Mouse (Mus musculus) stomach, embryonic 14.5 days (tissue): ENCODE data around the gene Fmnl1. TPM values are rescaled to one million over a fixed set of nuclear protein-coding genes. Genes with fewer than 3 reads are reported as not detected.

Source experiments
- ATAC-seq: fragments of 200-750 bp; cut with Nextera tagmentation; 2 replicates; pipeline ENCODE4 v1.8.0; 2017; ENCODE audit warnings: low read depth, moderate TSS enrichment; ENCODE audit not compliant: insufficient number of reproducible peaks, insufficient read depth, low FRiP score
- H3K27ac ChIP-seq: fragments of 300-500 bp; sonication (generic); 2 replicates; pipeline ENCODE4 v1.5.1; 2014; ENCODE audit warnings: mild to moderate bottlenecking, low read length, moderate library complexity, mixed read lengths
- H3K27me3 ChIP-seq: fragments of 300-500 bp; sonication (generic); 2 replicates; pipeline ENCODE4 v1.6.1; 2014; ENCODE audit warnings: low read length, control low read depth, mixed read lengths; ENCODE audit not compliant: control insufficient read depth, insufficient read depth
- H3K36me3 ChIP-seq: fragments of 300-500 bp; sonication (generic); 2 replicates; pipeline ENCODE4 v1.6.1; 2014; ENCODE audit warnings: mild to moderate bottlenecking, control low read depth, low read length, moderate library complexity, mixed read lengths; ENCODE audit not compliant: control insufficient read depth, insufficient read depth
- H3K4me1 ChIP-seq: fragments of 300-500 bp; sonication (generic); 2 replicates; pipeline ENCODE4 v1.6.1; 2014; ENCODE audit warnings: low read length, control low read depth, mixed read lengths; ENCODE audit not compliant: control insufficient read depth, insufficient read depth
- H3K4me2 ChIP-seq: fragments of 300-500 bp; sonication (generic); replicated peaks from 2 replicates; pipeline ENCODE4 v1.6.1; 2014; ENCODE audit warnings: low read depth, low read length, control low read depth
- H3K4me3 ChIP-seq: fragments of 300-500 bp; sonication (generic); 2 replicates; pipeline ENCODE4 v1.5.1; 2014; ENCODE audit warnings: low read depth, low read length, control low read depth
- H3K9ac ChIP-seq: fragments of 300-500 bp; sonication (generic); replicated peaks from 2 replicates; pipeline ENCODE4 v1.6.1; 2014; ENCODE audit warnings: low read depth, mild to moderate bottlenecking, control low read depth, low read length, moderate library complexity, mixed read lengths
- H3K9me3 ChIP-seq: fragments of 300-500 bp; sonication (generic); 2 replicates; pipeline ENCODE4 v1.6.1; 2016; ENCODE audit warnings: low read depth, low read length, control low read depth; ENCODE audit not compliant: control insufficient read depth
- WGBS: fragments of 180-500 bp; shearing (Covaris S2); extraction: QIAGEN DNeasy Blood & Tissue Kit; methylation state at CpG from one replicate; pipeline ENCODE4 v1.1.7; 2014; 5-methylcytosine and 5-hydroxymethylcytosine counted together
- polyA plus RNA-seq: library from polyadenylated mRNA; unstranded; fragments of >200 nt; fragmentation: Nextera tagmentation; extraction: Ambion mirVana; gene quantifications from 2 replicates; pipeline ENCODE4 v1.2.1, GENCODE M21; 2014

Gene Fmnl1
- polyA plus RNA-seq, 1 experiment from 2014 or later: 1.7 TPM

- Histone ChIP-seq H3K4me1 (peaks cover 18% of the 10 kb centered on the region; the same call in 1 of the 2 replicates), H3K27me3 (peaks cover 16% of the 10 kb centered on the region), H3K4me2 (peak overlapping the region; percentile 90), H3K27ac (no peak overlapping the region), H3K9me3 (no peaks in the 10 kb centered on the region), H3K4me3 (peak overlapping the region; percentile 44; the same call in 1 of the 2 replicates), H3K9ac (no peak overlapping the region), H3K36me3 (no peaks in the 10 kb centered on the region)
- no peak for ATAC-seq
- 14% methylated on average over 16 of the region's 16 CpGs for WGBS
Observed at GRCm38 (mm10) chr11:103198339-103198738, 27.4 kb downstream of the Fmnl1 start.

- peaks cover 18% of the 10 kb centered on the region; the same call in 1 of the 2 replicates for H3K4me1 ChIP-seq
- peak overlapping the region; percentile 90 for H3K4me2 ChIP-seq
- H3K36me3 ChIP-seq: no peaks in the 10 kb centered on the region
- H3K4me3 ChIP-seq: peak overlapping the region; percentile 44
- no peaks in the 10 kb centered on the region for H3K9me3 ChIP-seq
- peak; percentile 57; the same call in 1 of the 2 replicates for ATAC-seq
- no peak overlapping the region for H3K27ac ChIP-seq
- H3K9ac ChIP-seq: 0 out of 2 replicates have a peak overlapping the region, but pooled peaks have one; percentile 33
- 3% methylated on average over 59 of the region's 59 CpGs for WGBS
- peaks cover 9% of the 10 kb centered on the region; the same call in 1 of the 2 replicates for H3K27me3 ChIP-seq
Observed at GRCm38 (mm10) chr11:103198911-103199803, 28.2 kb downstream of the Fmnl1 start.

GRCm38 (mm10) chr11:103201664-103202063 is 30.8 kb downstream of the Fmnl1 start:
- 28% methylated on average over 6 of the region's 6 CpGs for WGBS
- Histone ChIP-seq H3K9ac (no peak overlapping the region), H3K9me3 (no peaks in the 10 kb centered on the region), H3K27ac (no peak overlapping the region), H3K27me3 (peaks cover 3% of the 10 kb centered on the region; the same call in 1 of the 2 replicates), H3K4me1 (peaks cover 18% of the 10 kb centered on the region; the same call in 1 of the 2 replicates), H3K36me3 (no peaks in the 10 kb centered on the region), H3K4me3 (no peak overlapping the region), H3K4me2 (no peak overlapping the region)
- ATAC-seq: no peak; the same call in 1 of the 2 replicates

GRCm38 (mm10) chr11:103202376-103202775 is 31.5 kb downstream of the Fmnl1 start:
- Histone ChIP-seq H3K4me2 (no peak overlapping the region), H3K9me3 (no peaks in the 10 kb centered on the region), H3K27me3 (peaks cover 3% of the 10 kb centered on the region; the same call in 1 of the 2 replicates), H3K9ac (no peak overlapping the region), H3K27ac (no peak overlapping the region), H3K4me3 (no peak overlapping the region), H3K36me3 (no peaks in the 10 kb centered on the region), H3K4me1 (peaks cover 18% of the 10 kb centered on the region; the same call in 1 of the 2 replicates)
- no peak for ATAC-seq

GRCm38 (mm10) chr11:103206203-103206602 is 35.3 kb downstream of the Fmnl1 start:
- Histone ChIP-seq H3K27ac (no peak overlapping the region), H3K9ac (no peak overlapping the region), H3K36me3 (no peaks in the 10 kb centered on the region), H3K4me2 (no peak overlapping the region), H3K27me3 (no peaks in the 10 kb centered on the region), H3K4me1 (peaks cover 3% of the 10 kb centered on the region; the same call in 1 of the 2 replicates), H3K4me3 (no peak overlapping the region), H3K9me3 (no peaks in the 10 kb centered on the region)
- ATAC-seq: no peak
- 87% methylated on average over 6 of the region's 6 CpGs for WGBS

GRCm38 (mm10) chr11:103208458-103208857 is 37.6 kb downstream of the Fmnl1 start, which contains the start of gene 1700023F06Rik:
1700023F06Rik (minus strand) TSS chr11:103208558.
- Histone ChIP-seq H3K4me1 (no peaks in the 10 kb centered on the region), H3K27ac (no peak within 1 kb of the TSS), H3K36me3 (no peaks in the 10 kb centered on the region), H3K4me3 (no peak within 1 kb of the TSS), H3K9ac (no peak within 1 kb of the TSS), H3K4me2 (no peak within 1 kb of the TSS), H3K9me3 (no peaks in the 10 kb centered on the region), H3K27me3 (no peaks in the 10 kb centered on the region)
- no peak for ATAC-seq
- 73% methylated on average over 3 of the region's 3 CpGs for WGBS

GRCm38 (mm10) chr11:103210291-103210690 is 39.4 kb downstream of the Fmnl1 start:
- Histone ChIP-seq H3K36me3 (no peaks in the 10 kb centered on the region), H3K4me1 (no peaks in the 10 kb centered on the region), H3K4me2 (no peak overlapping the region), H3K4me3 (no peak overlapping the region), H3K9me3 (no peaks in the 10 kb centered on the region), H3K27ac (no peak overlapping the region), H3K9ac (no peak overlapping the region), H3K27me3 (no peaks in the 10 kb centered on the region)
- 59% methylated on average over 8 of the region's 8 CpGs for WGBS
- ATAC-seq: no peak

- no peak overlapping the region for H3K27ac ChIP-seq
Observed at GRCm38 (mm10) chr11:103213712-103214111, 42.8 kb downstream of the Fmnl1 start.

More at GRCm38 (mm10) chr11:103213712-103214111, 42.8 kb downstream of the Fmnl1 start:
- WGBS: 82% methylated on average over 5 of the region's 5 CpGs
- no peak for ATAC-seq
- Histone ChIP-seq H3K4me1 (no peaks in the 10 kb centered on the region), H3K4me3 (no peak overlapping the region), H3K9ac (no peak overlapping the region), H3K36me3 (no peaks in the 10 kb centered on the region), H3K4me2 (no peak overlapping the region), H3K27me3 (no peaks in the 10 kb centered on the region), H3K9me3 (no peaks in the 10 kb centered on the region)
